Mouse (Mus musculus) right cerebral cortex, postnatal 4 days (tissue): ENCODE data around the gene 1700029H14Rik.

Experiments
- DNase-seq: peaks from one replicate; pipeline ENCODE4 v3.0.0-alpha.2; 2022

1700029H14Rik gene

GRCm38 (mm10) chr8:13503936-13504606, 58.2 kb downstream of the 1700029H14Rik start:
- no peak for DNase-seq

GRCm38 (mm10) chr8:13501221-13501620, 61.0 kb downstream of the 1700029H14Rik start:
- no peak for DNase-seq
